Mouse (Mus musculus) layer of hippocampus, postnatal 10 days (tissue): ENCODE data around the gene Zfp820. TPM values are rescaled to one million over a fixed set of nuclear protein-coding genes. Genes with fewer than 3 reads are reported as not detected.
"Not testable (repeated sequence)": the region's sequence is repeated elsewhere in the genome, so short reads cannot be mapped to it uniquely, and the experiment has no call there.

Experiments used
- DNase-seq, 2 experiments: peaks; one replicate each; pipeline ENCODE4 v3.0.0; 2021; ENCODE audit warnings: low spot score in 2 of 2
- long read RNA-seq: library from polyadenylated mRNA; stranded (forward); transcript quantifications from one replicate; pipeline ENCODE4 v2.0.0, GENCODE M21; 2023
- total RNA-seq, 2 experiments: library from RNA; stranded (reverse); gene quantifications; 2 replicates each; pipeline ENCODE4 v1.2.3; 2021

Gene Zfp820
- 1 to 10 TPM in 1 of 2 experiments, under 1 TPM in 1; 0.78 to 1.1 TPM for total RNA-seq
- long read RNA-seq = 0 reads

DNA sequence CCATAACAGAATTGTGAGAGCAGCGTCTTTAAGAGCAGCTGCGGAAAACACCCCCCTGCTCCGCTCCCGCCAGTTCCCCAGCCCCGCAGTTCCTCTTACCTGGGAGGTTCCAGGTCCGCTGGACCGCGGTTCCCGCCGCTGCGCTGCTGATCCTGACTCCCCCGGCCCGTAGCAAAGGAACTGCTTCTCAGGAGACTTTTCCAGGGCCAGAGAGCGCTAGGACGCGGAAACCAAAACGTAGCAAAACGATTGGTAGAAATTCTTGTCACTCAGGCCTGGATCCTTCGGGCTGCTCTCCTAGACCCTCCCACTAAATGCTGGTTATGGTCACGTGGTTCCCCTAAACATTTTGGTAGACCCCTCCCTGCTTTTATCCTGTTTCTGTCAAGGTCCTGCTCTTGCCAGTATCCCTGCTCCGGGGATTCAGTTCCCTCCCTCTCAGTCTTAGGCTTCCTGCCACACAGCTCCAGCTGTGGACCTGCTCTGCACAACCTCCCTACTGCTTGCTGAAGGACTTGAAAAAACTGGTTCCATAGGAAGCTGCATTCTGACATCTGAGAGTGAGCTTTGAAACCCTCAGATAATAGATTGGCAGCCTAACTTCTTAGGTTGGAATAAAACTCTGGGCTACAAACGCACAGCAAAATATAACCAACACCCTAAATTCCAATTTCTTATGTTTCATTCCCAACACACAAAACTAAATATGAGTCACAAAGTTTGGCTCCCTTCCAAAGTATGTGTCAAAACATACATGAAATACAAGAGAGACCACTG lies at the start of gene Zfp820:
Gene Zfp820 (minus strand): TSS at position 228 of the 777 bp plus-strand sequence.
- DNase-seq = peak; percentile 11 to 24

DNA sequence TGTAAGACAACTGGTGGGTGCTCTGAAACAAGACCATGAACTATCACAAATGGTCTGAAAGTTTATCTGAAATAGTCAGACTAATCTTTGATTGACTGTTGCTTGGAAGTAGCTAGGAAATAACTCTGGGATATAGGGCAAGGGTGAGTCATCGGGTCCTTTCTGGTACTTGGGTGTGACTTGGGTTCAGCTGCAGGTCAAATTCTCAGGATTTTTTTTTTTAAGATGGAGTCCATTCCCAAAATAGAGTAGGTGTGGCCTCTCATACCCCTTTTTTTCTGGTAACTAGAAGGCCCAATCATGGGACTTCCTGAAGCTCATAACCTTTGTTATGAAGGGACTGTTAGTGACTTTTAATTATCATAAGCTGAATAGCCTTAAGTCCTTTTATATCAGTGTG lies 25.7 kb upstream of the Zfp820 start:
- no peak for DNase-seq

DNA sequence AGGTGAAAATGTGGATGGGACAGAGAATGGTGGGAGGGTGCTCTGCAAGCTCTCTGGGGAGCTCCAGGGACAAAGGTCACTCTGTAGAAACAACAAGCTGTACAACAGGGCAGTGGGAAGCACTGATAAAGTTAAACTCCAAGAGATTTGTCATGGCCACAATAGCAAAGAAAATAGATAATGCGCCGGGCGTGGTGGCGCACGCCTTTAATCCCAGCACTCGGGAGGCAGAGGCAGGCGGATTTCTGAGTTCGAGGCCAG lies 680 bp upstream of the Zfp820 start:
- DNase-seq = not testable (repeated sequence)

DNA sequence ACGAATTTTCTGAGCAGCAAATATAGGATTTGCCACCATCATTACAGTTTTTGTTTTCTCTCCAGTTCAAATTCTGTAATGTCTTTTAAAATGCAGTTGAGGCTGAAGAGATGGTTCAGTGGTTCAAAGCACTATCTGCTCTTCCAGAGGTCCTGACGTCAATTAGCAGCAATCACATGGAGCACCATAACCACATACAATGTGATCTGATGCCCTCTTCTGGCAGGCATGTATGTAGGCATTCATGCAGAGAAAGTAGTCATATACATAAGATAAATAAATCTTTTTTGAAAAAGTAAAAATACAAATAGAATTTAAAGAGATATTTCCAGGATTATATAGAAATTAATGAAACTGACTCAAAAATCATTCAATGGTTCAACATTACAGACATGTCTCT lies 7.1 kb downstream of the Zfp820 start:
- no peak for DNase-seq

DNA sequence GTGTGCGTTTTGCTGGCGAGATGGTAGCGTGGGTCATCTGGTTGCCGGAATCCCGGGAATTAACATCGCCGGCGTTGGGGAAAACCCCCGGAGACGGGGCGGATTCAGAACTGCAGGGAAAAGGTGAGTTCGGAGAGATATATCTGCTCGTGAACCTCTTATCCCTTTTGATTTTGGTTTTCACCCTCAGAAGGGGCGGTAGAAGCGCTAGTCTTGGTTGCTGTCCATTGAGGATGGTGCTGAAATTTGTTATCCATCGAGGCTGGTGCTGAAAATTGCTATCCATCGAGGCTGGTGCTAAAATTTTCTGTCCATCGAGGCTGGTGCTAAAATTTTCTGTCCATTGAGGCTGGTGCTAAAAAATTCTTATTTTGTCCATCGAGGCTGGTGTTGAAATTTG lies 44.2 kb downstream of the Zfp820 start:
- DNase-seq = not testable (repeated sequence)

DNA sequence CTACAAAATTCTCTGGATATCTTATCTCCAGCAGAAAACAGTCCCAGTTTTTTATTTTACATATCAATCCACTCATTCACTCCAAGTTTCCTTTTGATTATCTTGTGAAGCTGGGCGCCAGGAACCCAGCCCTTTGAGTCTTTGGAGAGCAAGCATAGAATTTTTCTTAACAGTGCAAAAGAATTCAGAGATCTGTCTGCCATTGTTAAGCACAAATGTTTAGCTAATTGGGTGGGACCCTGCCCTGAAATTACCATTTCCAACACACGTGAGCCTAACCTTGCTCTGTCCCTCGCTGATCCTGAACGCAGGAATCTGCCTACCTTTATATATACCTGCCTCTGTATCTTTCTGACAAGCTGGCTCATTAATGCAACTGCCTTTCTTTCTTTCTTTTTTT lies 53.3 kb downstream of the Zfp820 start:
- no peak for DNase-seq

DNA sequence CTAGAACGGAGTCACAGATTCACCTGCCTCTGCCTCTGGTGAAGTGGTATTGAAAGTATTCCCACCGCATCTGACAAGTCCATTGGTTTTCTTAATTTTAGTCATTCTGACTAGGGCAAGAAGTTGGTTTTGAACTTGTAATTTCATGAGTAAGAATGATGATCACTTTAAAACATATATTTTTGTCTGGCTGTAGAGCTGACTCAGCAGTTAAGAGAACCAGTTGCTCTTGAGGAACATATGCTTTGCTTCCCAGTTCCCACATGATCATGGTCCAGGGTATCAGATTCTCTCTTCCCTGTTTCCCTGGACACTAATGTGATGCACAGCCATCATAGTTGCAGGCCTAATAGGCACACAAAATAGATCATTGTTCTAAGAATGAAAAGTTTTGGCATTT lies 75.2 kb downstream of the Zfp820 start:
- DNase-seq = no peak

Other genes with a start within 250 kb of the Zfp820 start
- gene Zfp983, start 195.1 kb downstream of the Zfp820 start, total RNA-seq = 10 to 100 TPM in 1 of 2 experiments, 1 to 10 TPM in 1; 9.9 to 10.1 TPM
- 1 to 10 TPM; 6.0 to 7.2 TPM for gene Gm10226, start 153.9 kb downstream of the Zfp820 start, total RNA-seq
- 1 to 10 TPM; 8.5 to 8.8 TPM for gene Zfp760, start 138.0 kb downstream of the Zfp820 start, total RNA-seq
- 1 to 10 TPM; 6.8 to 7.9 TPM for gene Zfp229, start 115.0 kb downstream of the Zfp820 start, total RNA-seq
- gene Zfp995, start 64.2 kb upstream of the Zfp820 start, total RNA-seq = 1 to 10 TPM; 5.4 to 5.7 TPM
- gene Zfp942, start 116.7 kb upstream of the Zfp820 start, total RNA-seq = 10 to 100 TPM; 19.1 to 20.6 TPM
- gene Zfp943, start 116.8 kb upstream of the Zfp820 start, total RNA-seq = 10 to 100 TPM; 17.8 to 19.9 TPM